Mouse (Mus musculus) layer of hippocampus, postnatal 25 days (tissue): ENCODE results near the gene 1700056E22Rik. TPM values are rescaled to one million over a fixed set of nuclear protein-coding genes. Genes with fewer than 3 reads are reported as not detected.

ENCODE experiments used
- DNase-seq, 2 experiments: peaks; one replicate each; pipeline ENCODE4 v3.0.0; 2022; ENCODE audit warnings: mixed read lengths in 2 of 2, low spot score in 1 of 2; ENCODE audit errors: extremely low spot score in 1 of 2
- total RNA-seq, 2 experiments: library from RNA; stranded (reverse); gene quantifications; 2 replicates each; pipeline ENCODE4 v1.2.3; 2021

Gene 1700056E22Rik
- total RNA-seq, 2 experiments from 2014 or later, result 0.30 TPM; not detected in 1

GRCm38 (mm10) chr1:184051824-184052223 lies 17.7 kb upstream of the 1700056E22Rik start:
- DNase-seq, result no peak

GRCm38 (mm10) chr1:184051286-184051685 lies 17.2 kb upstream of the 1700056E22Rik start:
- no peak for DNase-seq

GRCm38 (mm10) chr1:184048675-184049418 lies 14.7 kb upstream of the 1700056E22Rik start:
- no peak for DNase-seq

- DNase-seq, result no peak
These were observed 13.7 kb upstream of the 1700056E22Rik start for GRCm38 (mm10) chr1:184047818-184048217.

GRCm38 (mm10) chr1:184046070-184046677 lies 12.1 kb upstream of the 1700056E22Rik start:
- no peak for DNase-seq

- DNase-seq, result no peak
These were observed 9.3 kb upstream of the 1700056E22Rik start for GRCm38 (mm10) chr1:184043391-184043790.

GRCm38 (mm10) chr1:184042745-184043144 lies 8.6 kb upstream of the 1700056E22Rik start:
- no peak for DNase-seq

GRCm38 (mm10) chr1:184041778-184042573 lies 7.9 kb upstream of the 1700056E22Rik start:
- no peak for DNase-seq

- DNase-seq, result no peak
These were observed 6.8 kb upstream of the 1700056E22Rik start for GRCm38 (mm10) chr1:184040906-184041305.

GRCm38 (mm10) chr1:184040181-184040580 lies 6.1 kb upstream of the 1700056E22Rik start:
- DNase-seq, result no peak

- no peak for DNase-seq
These were observed 5.2 kb upstream of the 1700056E22Rik start for GRCm38 (mm10) chr1:184039301-184039700.

- DNase-seq, result no peak
These were observed 3.7 kb upstream of the 1700056E22Rik start for GRCm38 (mm10) chr1:184037802-184038201.

GRCm38 (mm10) chr1:184035346-184035903 lies 1.3 kb upstream of the 1700056E22Rik start:
- no peak for DNase-seq

- no peak for DNase-seq
These were observed 660 bp upstream of the 1700056E22Rik start for GRCm38 (mm10) chr1:184034741-184035181.

- DNase-seq, result peak; percentile 40 to 58
These were observed 601 bp downstream of the 1700056E22Rik start for GRCm38 (mm10) chr1:184033390-184034010.

- DNase-seq, result no peak
These were observed 1.3 kb downstream of the 1700056E22Rik start for GRCm38 (mm10) chr1:184032682-184033389.

GRCm38 (mm10) chr1:184030070-184030802 lies 3.9 kb downstream of the 1700056E22Rik start:
- DNase-seq, result no peak

GRCm38 (mm10) chr1:184027039-184027438 lies 7.1 kb downstream of the 1700056E22Rik start:
- DNase-seq, result no peak

GRCm38 (mm10) chr1:184025079-184025478 lies 9.0 kb downstream of the 1700056E22Rik start:
- no peak for DNase-seq
